Mouse (Mus musculus) lung, postnatal 0 days (tissue): ENCODE data around the gene Bspry.

Experiments used
- CTCF ChIP-seq: IDR thresholded peaks from 2 replicates; pipeline ENCODE4 v1.5.1; 2016; ENCODE audit warnings: antibody characterized with exemption, mild to moderate bottlenecking
- EP300 ChIP-seq: IDR thresholded peaks from 2 replicates; pipeline ENCODE4 v1.6.1; 2016; ENCODE audit warnings: antibody characterized with exemption, mild to moderate bottlenecking, control low read depth

GRCm38 (mm10) chr4:62524651-62525488, 45.0 kb downstream of the Bspry start, which contains the start of the genes Pole3 and 4933430I17Rik:
- TF ChIP-seq CTCF (no peak), EP300 (peak; percentile 81)
